Mouse (Mus musculus) hindbrain, postnatal 0 days (tissue): ENCODE measurements around the gene Rsl24d1. TPM values are rescaled to one million over a fixed set of nuclear protein-coding genes. Genes with fewer than 3 reads are reported as not detected.
A peak's percentile ranks its signal among the peaks of the same experiment; 100 is the strongest.
"Not testable (repeated sequence)": the region's sequence is repeated elsewhere in the genome, so short reads cannot be mapped to it uniquely, and the experiment has no call there.

Source experiments
- ATAC-seq: fragments of 200-750 bp; cut with Nextera tagmentation; 2 replicates; pipeline ENCODE4 v1.8.0; 2017; ENCODE audit warnings: mild to moderate bottlenecking, moderate TSS enrichment, moderate library complexity
- DNase-seq: peaks from one replicate; pipeline ENCODE4 v3.0.0-alpha.2; 2015; ENCODE audit warnings: low spot score
- H3K27ac ChIP-seq: fragments of 300-500 bp; sonication (generic); 2 replicates; pipeline ENCODE4 v1.5.1; 2014; ENCODE audit warnings: mild to moderate bottlenecking
- H3K27me3 ChIP-seq: fragments of 300-500 bp; sonication (generic); 2 replicates; pipeline ENCODE4 v1.6.1; 2014; ENCODE audit warnings: low read length, mixed read lengths; ENCODE audit not compliant: insufficient read depth
- H3K36me3 ChIP-seq: fragments of 300-500 bp; sonication (generic); 2 replicates; pipeline ENCODE4 v1.6.1; 2014; ENCODE audit warnings: low read length, mixed read lengths; ENCODE audit not compliant: insufficient read depth
- H3K4me1 ChIP-seq: fragments of 300-500 bp; sonication (generic); 2 replicates; pipeline ENCODE4 v1.6.1; 2014; ENCODE audit warnings: antibody characterized with exemption, low read length, mixed read lengths; ENCODE audit not compliant: insufficient read depth
- H3K4me2 ChIP-seq: fragments of 300-500 bp; sonication (generic); 2 replicates; pipeline ENCODE4 v1.6.1; 2014; ENCODE audit warnings: low read depth, mild to moderate bottlenecking, low read length, moderate library complexity, mixed read lengths
- H3K4me3 ChIP-seq: fragments of 300-500 bp; sonication (generic); 2 replicates; pipeline ENCODE4 v1.5.1; 2014; ENCODE audit warnings: low read length
- H3K9ac ChIP-seq: fragments of 300-500 bp; sonication (generic); replicated peaks from 2 replicates; pipeline ENCODE4 v1.6.1; 2014; ENCODE audit warnings: mild to moderate bottlenecking, low read length, moderate library complexity, mixed read lengths
- H3K9me3 ChIP-seq: fragments of 300-500 bp; sonication (generic); 2 replicates; pipeline ENCODE4 v1.6.1; 2016; ENCODE audit warnings: low read length, mixed read lengths
- CTCF ChIP-seq: IDR thresholded peaks from 2 replicates; pipeline ENCODE4 v1.5.1; 2016; ENCODE audit warnings: antibody characterized with exemption, control low read depth, low read depth
- WGBS: fragments of 180-500 bp; shearing (Covaris S2); extraction: QIAGEN DNeasy Blood & Tissue Kit; methylation state at CpG from one replicate; pipeline ENCODE4 v1.1.7; 2014; 5-methylcytosine and 5-hydroxymethylcytosine counted together
- polyA plus RNA-seq: library from polyadenylated mRNA; unstranded; fragments of >200 nt; fragmentation: Nextera tagmentation; extraction: Ambion mirVana; gene quantifications from 2 replicates; pipeline ENCODE4 v1.2.1, GENCODE M21; 2015
- total RNA-seq: library from RNA; depleted of rRNA; stranded (reverse); fragments of >200 nt; gene quantifications from 2 replicates; pipeline ENCODE4 v1.2.3, GENCODE M21; 2014

Rsl24d1 gene
- total and polyA plus RNA-seq, 2 experiments from 2014 or later: 54.1 to 102 TPM

DNA sequence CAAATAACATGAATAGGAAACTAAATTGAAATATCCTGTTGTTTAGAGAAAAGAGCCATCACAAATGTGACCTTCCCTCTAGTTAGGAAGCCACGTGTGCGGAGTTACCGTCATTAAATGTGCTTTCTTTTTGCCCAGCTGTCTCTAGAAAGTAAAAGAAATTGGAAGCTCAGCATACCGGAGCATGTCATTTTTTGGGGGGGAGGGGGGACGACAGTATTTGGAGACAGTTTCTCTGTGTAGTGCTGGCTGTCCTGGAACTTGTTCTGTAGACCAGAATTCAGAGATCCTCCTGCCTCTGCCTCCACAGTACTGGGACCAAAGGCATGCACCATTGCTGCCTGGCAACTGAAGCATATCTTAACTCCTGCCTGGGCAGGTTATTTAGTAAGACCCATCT lies 11.7 kb upstream of the Rsl24d1 start, which contains the start of gene Khdc3:
Gene Khdc3, plus strand, starts transcription at position 301 of the 400 bp plus-strand sequence.
- Histone ChIP-seq H3K27ac (no peak within 1 kb of the TSS), H3K36me3 (no peaks in the 10 kb centered on the region), H3K9ac (no peak within 1 kb of the TSS), H3K9me3 (no peaks in the 10 kb centered on the region), H3K27me3 (no peaks in the 10 kb centered on the region; the same call in 1 of the 2 replicates), H3K4me2 (no peak within 1 kb of the TSS), H3K4me3 (no peak within 1 kb of the TSS), H3K4me1 (no peaks in the 10 kb centered on the region)
- no peak for ATAC-seq
- WGBS: 89% methylated on average over 5 of the region's 5 CpGs
- TF ChIP-seq CTCF: no peak
- no peak for DNase-seq

DNA sequence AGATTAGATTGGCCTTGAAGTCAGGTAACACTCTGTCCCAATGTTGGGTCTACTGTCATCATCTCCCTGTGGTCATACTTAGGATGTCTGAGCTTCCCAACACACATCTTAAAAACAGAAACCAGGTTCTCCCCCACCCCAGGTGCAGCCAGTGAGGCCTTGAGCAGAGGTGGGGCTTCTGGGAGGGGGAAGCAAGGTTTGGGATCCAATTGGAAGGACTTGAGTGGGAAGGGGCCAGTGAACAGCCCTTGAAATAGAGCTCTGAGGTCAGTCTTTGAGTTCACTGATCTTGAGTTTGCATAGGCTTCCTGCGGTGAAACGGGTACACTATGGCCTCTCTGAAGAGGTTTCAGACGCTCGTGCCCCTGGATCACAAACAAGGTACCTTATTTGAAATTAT lies 11.0 kb upstream of the Rsl24d1 start, which contains the start of gene Gm20509:
Gene Gm20509, plus strand, starts transcription at position 290 of the 400 bp plus-strand sequence.
- 93% methylated on average over 4 of the region's 4 CpGs for WGBS
- Histone ChIP-seq H3K4me3 (peak within 1 kb of the TSS; percentile 36), H3K9ac (peak within 1 kb of the TSS; percentile 35; the same call in 1 of the 2 replicates), H3K27me3 (no peaks in the 10 kb centered on the region; the same call in 1 of the 2 replicates), H3K27ac (no peak within 1 kb of the TSS), H3K36me3 (no peaks in the 10 kb centered on the region), H3K4me2 (peak within 1 kb of the TSS; percentile 63), H3K4me1 (no peaks in the 10 kb centered on the region), H3K9me3 (no peaks in the 10 kb centered on the region)
- TF ChIP-seq CTCF: no peak
- ATAC-seq (no peak), DNase-seq (no peak)

DNA sequence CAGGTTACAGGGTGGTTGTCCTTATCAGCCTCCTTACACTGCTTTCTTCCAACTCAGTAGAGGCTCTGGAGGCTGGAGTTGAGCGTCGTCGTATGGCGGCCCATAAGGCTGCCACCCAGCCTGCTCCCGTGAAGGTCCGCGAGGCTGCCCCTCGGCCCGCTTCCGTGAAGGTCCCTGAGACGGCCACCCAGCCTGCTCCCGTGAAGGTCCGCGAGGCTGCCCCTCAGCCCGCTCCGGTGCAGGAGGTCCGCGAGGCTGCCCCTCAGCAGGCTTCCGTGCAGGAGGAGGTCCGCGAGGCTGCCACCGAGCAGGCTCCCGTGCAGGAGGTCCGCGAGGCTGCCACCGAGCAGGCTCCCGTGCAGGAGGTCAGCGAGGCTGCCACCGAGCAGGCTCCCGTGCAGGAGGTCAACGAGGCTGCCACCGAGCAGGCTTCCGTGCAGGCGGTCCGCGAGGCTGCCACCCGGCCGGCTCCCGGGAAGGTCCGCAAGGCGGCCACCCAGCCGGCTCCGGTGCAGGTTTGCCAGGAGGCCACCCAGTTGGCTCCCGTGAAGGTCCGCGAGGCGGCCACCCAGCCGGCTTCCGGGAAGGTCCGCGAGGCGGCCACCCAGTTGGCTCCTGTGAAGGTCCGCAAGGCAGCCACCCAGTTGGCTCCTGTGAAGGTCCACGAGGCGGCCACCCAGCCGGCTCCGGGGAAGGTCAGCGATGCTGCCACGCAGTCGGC lies 9.9 kb upstream of the Rsl24d1 start:
- no peaks in the 10 kb centered on the region for H3K4me1 ChIP-seq
- H3K27ac ChIP-seq: no peak overlapping the region
- TF ChIP-seq CTCF: no peak
- peak; percentile 14 for DNase-seq
- H3K36me3 ChIP-seq: no peaks in the 10 kb centered on the region
- peak overlapping the region; percentile 63 for H3K4me2 ChIP-seq
- H3K9ac ChIP-seq: peak overlapping the region; percentile 35
- no peaks in the 10 kb centered on the region for H3K9me3 ChIP-seq
- peak; percentile 52 for ATAC-seq
- H3K27me3 ChIP-seq: no peaks in the 10 kb centered on the region; the same call in 1 of the 2 replicates
- H3K4me3 ChIP-seq: peak overlapping the region; percentile 36
- WGBS: 6% methylated on average over 59 of the region's 60 CpGs

- no peaks in the 10 kb centered on the region for H3K4me1 ChIP-seq
- H3K9ac ChIP-seq: peak overlapping the region; percentile 35; the same call in 1 of the 2 replicates
- H3K9me3 ChIP-seq: no peaks in the 10 kb centered on the region
- no peaks in the 10 kb centered on the region for H3K36me3 ChIP-seq
- no peak for DNase-seq
- TF ChIP-seq CTCF: no peak
- ATAC-seq: no peak; the same call in 1 of the 2 replicates
- H3K27ac ChIP-seq: no peak overlapping the region
- peak overlapping the region; percentile 63 for H3K4me2 ChIP-seq
- H3K4me3 ChIP-seq: peak overlapping the region; percentile 36
- no peaks in the 10 kb centered on the region; the same call in 1 of the 2 replicates for H3K27me3 ChIP-seq
- 27% methylated on average over 5 of the region's 5 CpGs for WGBS
Measured at GRCm38 (mm10) chr9:73103880-73104198, 9.4 kb upstream of the Rsl24d1 start.

GRCm38 (mm10) chr9:73105141-73105540 lies 8.1 kb upstream of the Rsl24d1 start:
- Histone ChIP-seq H3K4me2 (no peak overlapping the region), H3K9ac (no peak overlapping the region), H3K27me3 (no peaks in the 10 kb centered on the region; the same call in 1 of the 2 replicates), H3K4me3 (no peak overlapping the region), H3K36me3 (no peaks in the 10 kb centered on the region), H3K27ac (no peak overlapping the region), H3K9me3 (no peaks in the 10 kb centered on the region), H3K4me1 (no peaks in the 10 kb centered on the region)
- no peak for TF ChIP-seq CTCF
- ATAC-seq (no peak), DNase-seq (no peak)
- 67% methylated on average over 1 of the region's 1 CpGs for WGBS

DNA sequence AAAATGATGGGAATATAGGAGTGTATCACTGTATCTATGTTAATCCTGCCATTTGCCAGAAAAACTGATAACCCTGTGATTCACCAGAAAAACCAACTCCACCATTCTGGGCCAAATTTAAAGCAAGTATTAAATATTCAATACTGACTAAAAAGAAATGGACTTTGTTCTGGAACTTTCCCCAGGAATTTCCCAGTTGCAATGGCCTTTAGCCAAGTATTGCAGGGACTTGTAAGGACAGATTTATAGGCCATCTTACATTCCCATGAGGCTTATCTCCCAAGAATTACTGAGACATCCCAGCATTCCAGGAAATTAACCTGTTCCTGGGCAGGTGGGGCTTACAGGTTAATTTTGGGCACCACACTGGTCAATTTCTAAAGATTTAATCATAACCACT lies 7.5 kb upstream of the Rsl24d1 start:
- no peaks in the 10 kb centered on the region; the same call in 1 of the 2 replicates for H3K27me3 ChIP-seq

DNA sequence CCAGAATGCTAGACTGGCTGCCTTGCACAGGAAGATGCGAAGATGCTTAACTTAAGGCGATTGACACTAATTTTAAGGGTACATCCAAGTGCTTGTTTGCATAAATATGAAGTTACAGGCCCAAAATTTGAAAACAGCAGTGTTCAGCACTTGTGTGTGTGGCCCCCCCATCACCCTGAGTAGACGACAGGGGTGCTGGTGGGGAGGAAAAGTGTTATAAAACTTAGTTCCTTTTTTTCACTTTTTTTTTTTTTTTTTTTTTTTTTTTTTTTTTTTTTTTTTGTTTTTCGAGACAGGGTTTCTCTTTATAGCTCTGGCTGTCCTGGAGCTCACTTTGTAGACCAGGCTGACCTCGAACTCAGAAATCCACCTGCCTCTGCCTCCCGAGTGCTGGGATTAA lies 3.5 kb downstream of the Rsl24d1 start:
- H3K4me3 ChIP-seq, H3K4me1 ChIP-seq, H3K27ac ChIP-seq, ATAC-seq, H3K4me2 ChIP-seq, DNase-seq, H3K9me3 ChIP-seq, H3K9ac ChIP-seq, H3K27me3 ChIP-seq: not testable (repeated sequence)
- WGBS: 91% methylated on average over 4 of the region's 6 CpGs
- H3K36me3 ChIP-seq: peaks cover 32% of the 10 kb centered on the region; the same call in 1 of the 2 replicates

More for the DNA sequence above, 7.5 kb upstream of the Rsl24d1 start:
- ATAC-seq (no peak), DNase-seq (no peak)
- H3K27ac ChIP-seq: no peak overlapping the region
- no peaks in the 10 kb centered on the region for H3K36me3 ChIP-seq
- no peak overlapping the region for H3K9ac ChIP-seq
- no peak overlapping the region for H3K4me2 ChIP-seq
- H3K4me3 ChIP-seq: no peak overlapping the region
- no peaks in the 10 kb centered on the region for H3K4me1 ChIP-seq
- no peaks in the 10 kb centered on the region for H3K9me3 ChIP-seq
- TF ChIP-seq CTCF: no peak
